Mouse (Mus musculus) gastrocnemius, postnatal 14 days (tissue): ENCODE data around the gene Klk1b3. TPM values are rescaled to one million over a fixed set of nuclear protein-coding genes. Genes with fewer than 3 reads are reported as not detected.
"Not testable (repeated sequence)": the region's sequence is repeated elsewhere in the genome, so short reads cannot be mapped to it uniquely, and the experiment has no call there.

Source experiments
- DNase-seq: peaks from one replicate; pipeline ENCODE4 v3.0.0; 2021; ENCODE audit warnings: mixed read lengths
- intact Hi-C: fragments of 180-260 bp; cut with DNase I; formaldehyde crosslinking; loops from one replicate; pipeline ENCODE4 v1.15.1; 2025; ENCODE audit warnings: low total_unique reads
- total RNA-seq, 2 experiments: library from RNA; stranded (reverse); gene quantifications; 2 replicates each; pipeline ENCODE4 v1.2.3; 2021

Klk1b3 gene
- total RNA-seq, 2 experiments from 2014 or later: not detected

- DNase-seq: no peak
- intact Hi-C loops: no loop called here
Measured at GRCm38 (mm10) chr7:44249248-44249647, 51.3 kb downstream of the Klk1b3 start.

- intact Hi-C loops, DNase-seq: not testable (repeated sequence)
Measured at GRCm38 (mm10) chr7:44250732-44251275, 52.8 kb downstream of the Klk1b3 start.

Other genes starting within 250 kb of the Klk1b3 start
- under 1 TPM in 1 of 2 experiments, not detected in 1; 0.25 TPM for gene Klk1b8, start 247.5 kb upstream of the Klk1b3 start, total RNA-seq
- not detected for gene Klk1b1, start 231.4 kb upstream of the Klk1b3 start, total RNA-seq
- not detected for gene Klk1b9, start 222.1 kb upstream of the Klk1b3 start, total RNA-seq
- gene Klk1b11, start 202.3 kb upstream of the Klk1b3 start, total RNA-seq: not detected
- under 1 TPM in 1 of 2 experiments, not detected in 1; 0.21 TPM for gene Klk1b26, start 186.0 kb upstream of the Klk1b3 start, total RNA-seq
- not detected for gene Klk1b27, start 145.9 kb upstream of the Klk1b3 start, total RNA-seq
- gene Klk1b21, start 95.9 kb upstream of the Klk1b3 start, total RNA-seq: not detected
- gene Klk1b22, start 85.5 kb upstream of the Klk1b3 start, total RNA-seq: not detected
- not detected for gene Klk1b16, start 61.4 kb upstream of the Klk1b3 start, total RNA-seq
- gene Klk1b24, start 10.0 kb upstream of the Klk1b3 start, total RNA-seq: not detected
- gene Klk1b4, start 9.2 kb downstream of the Klk1b3 start, total RNA-seq: not detected
- not detected for gene Klk1b5, start 17.8 kb downstream of the Klk1b3 start, total RNA-seq
- gene Klk1, start 27.2 kb downstream of the Klk1b3 start, total RNA-seq: under 1 TPM in 1 of 2 experiments, not detected in 1; 0.23 TPM
- gene Gm36864, start 38.0 kb downstream of the Klk1b3 start, total RNA-seq: not detected
- under 1 TPM; 0.21 to 0.33 TPM for gene 1700028J19Rik, start 48.5 kb downstream of the Klk1b3 start, total RNA-seq
- gene 2410002F23Rik, start 48.5 kb downstream of the Klk1b3 start, total RNA-seq: 10 to 100 TPM; 14.2 to 16.2 TPM
- not detected for gene Acp4, start 59.2 kb downstream of the Klk1b3 start, total RNA-seq
- gene Gm15517, start 63.3 kb downstream of the Klk1b3 start, total RNA-seq: not detected
- gene Clec11a, start 108.7 kb downstream of the Klk1b3 start, total RNA-seq: 1 to 10 TPM; 4.2 to 5.6 TPM
- under 1 TPM; 0.73 to 0.80 TPM for gene Shank1, start 112.1 kb downstream of the Klk1b3 start, total RNA-seq
- under 1 TPM; 0.35 to 0.49 TPM for gene Syt3, start 185.9 kb downstream of the Klk1b3 start, total RNA-seq
- gene 1700008O03Rik, start 187.6 kb downstream of the Klk1b3 start, total RNA-seq: not detected
- 1 to 10 TPM in 1 of 2 experiments, under 1 TPM in 1; 0.51 to 1.3 TPM for gene Lrrc4b, start 230.8 kb downstream of the Klk1b3 start, total RNA-seq